In genomic region chr15:97050436-97050835, GRCm38 (mm10) we compare ENCODE assay signal across 15 mouse cellular contexts. TPM values are rescaled to one million over a fixed set of nuclear protein-coding genes. Genes with fewer than 3 reads are reported as not detected.
DNase-seq lines count a peak whose midpoint lies in the region; ATAC-seq and TF ChIP-seq lines count a peak whose summit lies in the region.
"Had no signal": no experiment of that assay in that cellular context is flagged by ENCODE, and none has a peak within 500 bp of the region (broad histone marks: within the 10 kb centered on the region; RNA-seq: fewer than 3 reads in every experiment).

No protein-coding gene starts in this region.

- ATAC-seq in heart, embryonic 16.5 days (replicated peaks; ENCODE audit: extremely low read depth, insufficient read depth, low FRiP score), result peak; percentile 55; the same call in 1 of the 2 replicates
- ATAC-seq: hindbrain, postnatal 0 days; lung, postnatal 0 days had no signal

- H3K9me3 ChIP-seq in heart, embryonic 16.5 days (replicated peaks; ENCODE audit: control insufficient read depth, low read length), result peaks cover 11% of the 10 kb centered on the region

- no peak for DNase-seq in gastrocnemius, adult 2 months
- no peak for DNase-seq in gastrocnemius, postnatal 4 days (ENCODE audit: low spot score in 2 of 2)
- peak; percentile 46 for DNase-seq in ovary, postnatal 36 days (ENCODE audit: low spot score)
- no peak for DNase-seq in ovary, postnatal 14 days (ENCODE audit: low spot score)
- no peak for DNase-seq in left cerebral cortex, adult 8-10 months (ENCODE audit: low spot score in 2 of 2)
- no peak for DNase-seq in urinary bladder, adult 18-20 months (ENCODE audit: low spot score in 2 of 2)
- DNase-seq: cerebellum, postnatal 36 days; liver had no signal

- H3K27me3 ChIP-seq in heart, embryonic 16.5 days (ENCODE audit: control insufficient read depth, insufficient read depth, low read length), result no peaks in the 10 kb centered on the region
- H3K27me3 ChIP-seq: kidney, embryonic 15.5 days; neural tube, embryonic 12.5 days had no signal

- intact Hi-C loops in gastrocnemius, adult 2 months (cut with DNase I), result no loop called here

- H3K4me2 ChIP-seq in heart, embryonic 16.5 days (ENCODE audit: low read depth, low read length), result peak overlapping the region; percentile 47
- H3K4me2 ChIP-seq: kidney, embryonic 15.5 days; neural tube, embryonic 12.5 days had no signal

- peaks cover 18% of the 10 kb centered on the region for H3K4me1 ChIP-seq in heart, embryonic 16.5 days (ENCODE audit: control insufficient read depth, insufficient read depth, low read length)
- H3K4me1 ChIP-seq: megakaryocyte, embryonic 14.5 days had no signal

- peak overlapping the region; percentile 20 for H3K4me3 ChIP-seq in gastrocnemius, adult 2 months
- H3K4me3 ChIP-seq in heart, embryonic 16.5 days (ENCODE audit: low read length), result no peak overlapping the region
- H3K4me3 ChIP-seq: kidney, embryonic 15.5 days; left cerebral cortex, adult 2 months; neural tube, embryonic 12.5 days had no signal

- no peaks in the 10 kb centered on the region for H3K36me3 ChIP-seq in heart, embryonic 16.5 days (ENCODE audit: control insufficient read depth, insufficient read depth)
- H3K36me3 ChIP-seq: kidney, embryonic 15.5 days; neural tube, embryonic 12.5 days had no signal

- no peak for TF ChIP-seq CTCF in gastrocnemius, adult 2 months (IDR thresholded peaks at IDR 0.05)

- H3K9ac ChIP-seq in heart, embryonic 16.5 days (ENCODE audit: low read length), result 0 out of 2 replicates have a peak overlapping the region, but pooled peaks have one; percentile 14
- H3K9ac ChIP-seq: kidney, embryonic 15.5 days; neural tube, embryonic 12.5 days had no signal

- no peak overlapping the region for H3K27ac ChIP-seq in gastrocnemius, adult 2 months
- peak overlapping the region; percentile 61 for H3K27ac ChIP-seq in heart, embryonic 16.5 days (ENCODE audit: low read length)
- H3K27ac ChIP-seq: hindbrain, postnatal 0 days; kidney, embryonic 15.5 days; left cerebral cortex, adult 2 months; neural tube, embryonic 12.5 days had no signal

- WGBS in heart, embryonic 16.5 days, result 30% methylated on average over 12 of the region's 12 CpGs

RNA-seq across cellular contexts. Expression of gene Slc38a4, which starts 5.3 kb away (rescaled TPM):
- total RNA-seq in gastrocnemius, adult 2 months (2021), result 100 to 1,000 TPM; 142 to 248 TPM
- total RNA-seq in gastrocnemius, postnatal 4 days (2021), result 100 to 1,000 TPM; 153 to 185 TPM
- polyA plus RNA-seq in heart, embryonic 16.5 days (2015; fragmentation: Nextera tagmentation; extraction: Ambion mirVana), result 95.0 and 96.5 TPM in 2 replicates
- total RNA-seq in left cerebral cortex, adult 8-10 months (2022), result 1 to 10 TPM in 1 of 4 experiments, under 1 TPM in 3; 0.58 to 1.3 (median 0.89) TPM

Comparison
In these comparisons a context has a peak if more than half of its experiments do, and no peak if none do; other contexts are left out.
1. RNA of gene Slc38a4, which starts 5.3 kb away (total RNA-seq): 142 to 248 TPM in gastrocnemius, adult 2 months and 153 to 185 TPM in gastrocnemius, postnatal 4 days; 0.58 to 1.3 TPM in left cerebral cortex, adult 8-10 months; every median in the first group is over 10 times any median in the second.